Mouse (Mus musculus) kidney, postnatal 10 days (tissue): Measurements from ENCODE around the gene Olfr576.

ENCODE experiments used
- DNase-seq: peaks from one replicate; pipeline ENCODE4 v3.0.0; 2021; ENCODE audit warnings: mixed read lengths

Gene Olfr576

GRCm38 (mm10) chr7:102962360-102962759 lies at the start of gene Olfr576:
Gene Olfr576 (plus strand): TSS chr7:102962660.
- DNase-seq: no peak

- DNase-seq: no peak
Observed at GRCm38 (mm10) chr7:102915261-102915660, 47.2 kb upstream of the Olfr576 start.

GRCm38 (mm10) chr7:102916405-102916804 lies 46.1 kb upstream of the Olfr576 start:
- DNase-seq: no peak

- DNase-seq: no peak
Observed at GRCm38 (mm10) chr7:102917032-102917875, 45.2 kb upstream of the Olfr576 start, which contains the start of gene Olfr571. Gene Olfr571 (minus strand): TSS chr7:102917536.

- DNase-seq: peak; percentile 7
Observed at GRCm38 (mm10) chr7:102919632-102920031, 42.8 kb upstream of the Olfr576 start.

- DNase-seq: no peak
Observed at GRCm38 (mm10) chr7:102924109-102924508, 38.4 kb upstream of the Olfr576 start, which contains the start of gene Olfr572. Gene Olfr572 (plus strand): TSS chr7:102924409.

GRCm38 (mm10) chr7:102927105-102927504 lies 35.4 kb upstream of the Olfr576 start:
- DNase-seq: no peak

GRCm38 (mm10) chr7:102942475-102942874 lies 20.0 kb upstream of the Olfr576 start, which contains the start of gene Olfr573-ps1:
Gene Olfr573-ps1 (minus strand): TSS chr7:102942575.
- DNase-seq: no peak

GRCm38 (mm10) chr7:102943417-102943816 lies 19.0 kb upstream of the Olfr576 start:
- DNase-seq: no peak

GRCm38 (mm10) chr7:102948167-102948566 lies 14.3 kb upstream of the Olfr576 start, which contains the start of gene Olfr574:
Gene Olfr574 (plus strand): TSS chr7:102948467.
- no peak for DNase-seq

- no peak for DNase-seq
Observed at GRCm38 (mm10) chr7:102950732-102951131, 11.7 kb upstream of the Olfr576 start.

GRCm38 (mm10) chr7:102958137-102958536 lies 4.3 kb upstream of the Olfr576 start:
- no peak for DNase-seq

GRCm38 (mm10) chr7:102958593-102958992 lies 3.9 kb upstream of the Olfr576 start, which contains the start of gene Olfr575:
Gene Olfr575 (minus strand): TSS chr7:102958775.
- DNase-seq: no peak

GRCm38 (mm10) chr7:102974399-102974798 lies 11.9 kb downstream of the Olfr576 start:
- no peak for DNase-seq

GRCm38 (mm10) chr7:102975843-102976242 lies 13.4 kb downstream of the Olfr576 start, which contains the start of gene Olfr577:
Gene Olfr577 (minus strand): TSS chr7:102975943.
- no peak for DNase-seq

GRCm38 (mm10) chr7:102989224-102989623 lies 26.8 kb downstream of the Olfr576 start, which contains the start of gene Olfr578:
Gene Olfr578 (minus strand): TSS chr7:102989324.
- DNase-seq: no peak
